Mouse (Mus musculus) gastrocnemius, postnatal 4 days (tissue): ENCODE measurements around the gene Ebi3. TPM values are rescaled to one million over a fixed set of nuclear protein-coding genes. Genes with fewer than 3 reads are reported as not detected.
A peak's percentile ranks its signal among the peaks of the same experiment; 100 is the strongest.

ENCODE experiments used
- DNase-seq, 2 experiments: peaks; one replicate each; pipeline ENCODE4 v3.0.0; 2021 to 2022; ENCODE audit warnings: low spot score in 2 of 2, mixed read lengths in 2 of 2
- total RNA-seq, 2 experiments: library from RNA; stranded (reverse); gene quantifications; 2 replicates each; pipeline ENCODE4 v1.2.3; 2021

The Ebi3 gene
- total RNA-seq, 2 experiments from 2014 or later: 1.9 to 2.0 TPM

DNA sequence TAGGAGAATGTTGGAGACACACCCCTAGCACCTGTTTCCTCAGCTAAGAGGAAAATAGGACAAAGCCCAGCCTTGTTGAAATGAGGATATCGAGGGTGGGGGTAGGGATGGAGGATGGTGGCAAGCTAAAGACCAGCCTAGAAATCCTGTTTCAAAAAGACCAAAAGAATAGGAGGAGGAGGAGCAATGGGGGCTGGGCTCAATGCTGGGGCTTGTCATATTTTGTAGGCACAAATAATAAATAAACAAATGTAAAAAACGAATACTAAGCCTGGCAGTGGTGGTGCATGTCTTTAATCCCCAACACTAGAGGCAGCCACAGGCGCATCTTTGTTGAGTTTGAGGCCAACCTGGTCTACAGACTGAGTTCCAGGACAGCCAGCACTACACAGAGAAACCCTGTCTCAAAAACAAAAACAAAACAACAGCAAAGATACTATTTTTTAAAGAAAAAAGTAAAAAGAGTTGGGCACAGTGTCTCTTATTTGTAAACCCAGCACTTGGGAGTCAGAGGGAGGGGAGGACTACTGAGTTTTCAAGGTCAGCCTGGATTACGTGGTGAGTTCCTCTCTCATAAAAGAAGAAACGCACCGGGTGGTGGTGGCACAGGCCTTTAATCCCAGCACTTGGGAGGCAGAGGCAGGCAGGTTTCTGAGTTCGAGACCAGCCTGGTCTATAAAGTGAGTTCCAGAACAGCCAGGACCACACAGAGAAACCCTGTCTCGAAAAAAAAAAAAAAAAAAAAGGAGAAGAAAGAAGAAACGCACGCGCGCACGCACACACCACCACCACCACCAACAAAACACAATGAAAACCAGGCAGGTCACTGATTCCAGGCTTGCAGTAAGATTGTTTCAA is 5.5 kb downstream of the Ebi3 start:
- peak in 1 of 2 experiments; percentile 15 for DNase-seq

- DNase-seq: peak in 1 of 2 experiments; percentile 14
These were observed 6.1 kb downstream of the Ebi3 start for GRCm38 (mm10) chr17:55958584-55958886.

- DNase-seq: peak; percentile 78 to 90
These were observed 6.7 kb downstream of the Ebi3 start, which contains the start of gene Yju2 for GRCm38 (mm10) chr17:55958918-55959728. Gene Yju2, plus strand, starts transcription at chr17:55959099.

GRCm38 (mm10) chr17:55959946-55960740 is 7.7 kb downstream of the Ebi3 start:
- DNase-seq: peak in 1 of 2 experiments; percentile 16

- peak in 1 of 2 experiments; percentile 15 for DNase-seq
These were observed 8.4 kb downstream of the Ebi3 start for GRCm38 (mm10) chr17:55960791-55961190.

GRCm38 (mm10) chr17:55961631-55962030 is 9.2 kb downstream of the Ebi3 start:
- DNase-seq: peak; percentile 5 to 11

DNA sequence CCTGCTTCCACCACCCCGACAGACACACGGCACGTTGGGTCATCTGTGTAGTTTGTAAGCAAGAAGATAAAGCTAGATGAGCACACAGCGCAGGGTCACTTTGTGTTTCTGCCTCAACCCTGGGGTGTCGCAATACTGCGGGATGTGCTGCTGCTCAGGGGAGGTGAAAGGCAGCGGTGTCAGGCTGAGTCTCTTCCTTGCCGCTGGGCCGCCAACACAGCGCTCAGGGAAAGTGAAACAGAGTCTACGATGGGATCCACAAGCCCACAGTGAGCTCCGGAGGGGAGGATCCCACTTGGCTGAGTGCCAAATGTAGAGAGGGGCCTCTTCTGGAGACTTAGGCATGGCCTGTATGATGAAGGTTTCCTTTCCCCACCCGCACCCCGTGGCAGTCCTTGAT is 10.7 kb downstream of the Ebi3 start:
- peak; percentile 7 to 14 for DNase-seq

DNA sequence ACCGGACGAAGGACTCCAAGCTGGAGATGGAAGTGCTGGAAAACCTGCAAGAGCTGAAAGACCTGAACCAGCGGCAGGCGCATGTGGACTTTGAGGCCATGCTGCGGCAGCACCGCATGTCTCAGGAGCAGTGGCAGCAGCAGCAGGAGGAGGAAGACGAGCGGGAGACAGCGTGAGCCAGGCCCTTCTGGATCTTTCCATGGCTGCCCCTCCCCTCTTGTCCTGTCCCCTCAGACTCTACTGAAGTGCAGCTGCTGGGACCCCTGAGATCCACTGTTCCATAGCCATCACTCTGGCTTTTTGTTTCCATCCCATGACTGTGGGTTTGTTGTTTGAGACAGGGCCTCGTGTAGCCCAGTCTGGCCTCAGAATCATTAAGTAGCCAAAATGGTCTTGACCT is 12.1 kb downstream of the Ebi3 start:
- DNase-seq: peak in 1 of 2 experiments; percentile 13

- peak in 1 of 2 experiments; percentile 12 for DNase-seq
These were observed 12.6 kb downstream of the Ebi3 start for GRCm38 (mm10) chr17:55964996-55965395.

GRCm38 (mm10) chr17:55967186-55967585 is 14.7 kb downstream of the Ebi3 start:
- no peak for DNase-seq

GRCm38 (mm10) chr17:55968210-55968609 is 15.8 kb downstream of the Ebi3 start:
- no peak for DNase-seq

GRCm38 (mm10) chr17:55969560-55969959 is 17.1 kb downstream of the Ebi3 start:
- no peak for DNase-seq

- DNase-seq: peak in 1 of 2 experiments; percentile 44
These were observed 17.8 kb downstream of the Ebi3 start, which contains the start of gene Shd for GRCm38 (mm10) chr17:55969966-55970891. Gene Shd, plus strand, starts transcription at chr17:55970467.

GRCm38 (mm10) chr17:55971453-55971852 is 19.0 kb downstream of the Ebi3 start:
- DNase-seq: no peak

DNA sequence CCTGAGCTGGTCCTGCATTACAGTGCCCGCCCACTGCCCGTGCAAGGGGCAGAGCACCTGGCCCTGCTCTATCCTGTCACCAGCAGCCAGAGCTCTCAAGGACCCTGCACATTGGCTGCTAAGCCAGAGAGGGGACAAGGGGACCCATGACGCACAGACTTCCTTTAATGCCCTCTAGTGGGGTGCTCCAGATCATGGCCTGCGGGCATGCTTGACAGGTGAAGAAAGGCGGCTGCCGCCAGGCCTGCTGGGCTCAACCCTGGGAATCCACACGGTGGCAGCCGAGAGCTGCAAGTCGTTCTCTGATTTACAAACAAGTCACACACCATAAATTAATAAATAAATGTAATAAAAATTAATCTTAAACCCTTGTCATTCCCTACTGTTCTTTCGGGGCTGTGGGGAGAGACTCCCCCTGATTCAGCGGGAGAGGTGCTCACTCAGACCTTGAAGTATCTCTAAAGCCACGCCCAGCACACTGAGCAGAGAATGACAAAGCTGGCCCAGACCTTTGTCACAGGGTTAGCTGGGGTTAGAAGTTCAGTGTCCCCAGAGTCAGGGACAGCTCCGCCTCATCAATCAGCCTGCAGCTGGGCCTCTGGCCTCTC is 23.9 kb downstream of the Ebi3 start:
- DNase-seq: peak in 1 of 2 experiments; percentile 79

DNA sequence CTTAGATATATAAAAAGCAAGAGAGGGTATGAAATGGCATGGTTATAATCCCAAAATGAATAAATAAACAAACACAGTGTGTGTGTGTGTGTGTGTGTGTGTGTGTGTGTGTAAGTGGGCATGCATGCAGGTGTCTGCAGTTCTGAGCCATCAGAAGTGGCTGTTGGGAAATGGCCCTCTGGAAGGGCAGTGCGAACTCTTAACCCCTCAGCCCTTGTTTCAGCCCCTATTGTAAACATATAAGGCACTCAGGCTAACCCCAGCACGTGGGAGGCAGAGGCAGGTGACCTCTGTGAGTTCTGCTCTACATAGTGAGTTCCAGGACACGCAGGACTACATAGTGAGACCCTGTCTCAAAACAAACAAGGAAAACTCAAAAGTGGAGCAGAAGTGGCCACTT is 24.9 kb downstream of the Ebi3 start:
- DNase-seq: no peak

GRCm38 (mm10) chr17:55986030-55986961 is 33.9 kb downstream of the Ebi3 start, which contains the start of gene Fsd1:
Gene Fsd1, plus strand, starts transcription at chr17:55986509.
- DNase-seq: no peak

GRCm38 (mm10) chr17:55990278-55990898 is 37.9 kb downstream of the Ebi3 start:
- no peak for DNase-seq
